Mouse (Mus musculus): ENCODE data around the gene Vsig10l.
A peak's percentile ranks its signal among the peaks of the same experiment; 100 is the strongest.

Vsig10l gene

GRCm38 (mm10) chr7:43463976-43464375 lies 1.0 kb downstream of the Vsig10l start:
- DNase-seq, result no peak

GRCm38 (mm10) chr7:43464864-43465343 lies 2.0 kb downstream of the Vsig10l start:
- DNase-seq, result no peak

- DNase-seq, result peak; percentile 77 to 81
Observed at GRCm38 (mm10) chr7:43465344-43466098, 2.6 kb downstream of the Vsig10l start.

GRCm38 (mm10) chr7:43466099-43466694 lies 3.2 kb downstream of the Vsig10l start:
- DNase-seq, result peak; percentile 80 to 81

- peak; percentile 33 to 54 for DNase-seq
Observed at GRCm38 (mm10) chr7:43470373-43470772, 7.4 kb downstream of the Vsig10l start.

- peak in 1 of 2 experiments; percentile 13 for DNase-seq
Observed at GRCm38 (mm10) chr7:43475706-43476105, 12.8 kb downstream of the Vsig10l start.

- no peak for DNase-seq
Observed at GRCm38 (mm10) chr7:43476376-43476775, 13.4 kb downstream of the Vsig10l start.

GRCm38 (mm10) chr7:43481191-43481590 lies 18.2 kb downstream of the Vsig10l start:
- no peak for DNase-seq

- no peak for DNase-seq
Observed at GRCm38 (mm10) chr7:43482090-43482716, 19.3 kb downstream of the Vsig10l start.

GRCm38 (mm10) chr7:43483236-43483635 lies 20.3 kb downstream of the Vsig10l start:
- no peak for DNase-seq

GRCm38 (mm10) chr7:43488646-43489045 lies 25.7 kb downstream of the Vsig10l start:
- no peak for DNase-seq

GRCm38 (mm10) chr7:43489631-43490125 lies 26.7 kb downstream of the Vsig10l start, which contains the start of gene Iglon5:
Gene Iglon5, minus strand, starts transcription at chr7:43490075.
- no peak for DNase-seq

GRCm38 (mm10) chr7:43490182-43490584 lies 27.2 kb downstream of the Vsig10l start:
- no peak for DNase-seq

GRCm38 (mm10) chr7:43490861-43491260 lies 27.9 kb downstream of the Vsig10l start:
- DNase-seq, result no peak

GRCm38 (mm10) chr7:43495343-43496021 lies 32.5 kb downstream of the Vsig10l start:
- no peak for DNase-seq

- no peak for DNase-seq
Observed at GRCm38 (mm10) chr7:43511707-43512478, 48.9 kb downstream of the Vsig10l start.

GRCm38 (mm10) chr7:43512519-43512918 lies 49.6 kb downstream of the Vsig10l start:
- no peak for DNase-seq

- DNase-seq, result no peak
Observed at GRCm38 (mm10) chr7:43515076-43515475, 52.1 kb downstream of the Vsig10l start.

GRCm38 (mm10) chr7:43518341-43518740 lies 55.4 kb downstream of the Vsig10l start:
- DNase-seq, result no peak

All from thymus, postnatal 36 days (tissue).